Mouse (Mus musculus) lung, postnatal 0 days (tissue): Measurements from ENCODE around the gene Plpp3.

Experiments
- CTCF ChIP-seq: IDR thresholded peaks from 2 replicates; pipeline ENCODE4 v1.5.1; 2016; ENCODE audit warnings: antibody characterized with exemption, mild to moderate bottlenecking
- EP300 ChIP-seq: IDR thresholded peaks from 2 replicates; pipeline ENCODE4 v1.6.1; 2016; ENCODE audit warnings: antibody characterized with exemption, mild to moderate bottlenecking, control low read depth

DNA sequence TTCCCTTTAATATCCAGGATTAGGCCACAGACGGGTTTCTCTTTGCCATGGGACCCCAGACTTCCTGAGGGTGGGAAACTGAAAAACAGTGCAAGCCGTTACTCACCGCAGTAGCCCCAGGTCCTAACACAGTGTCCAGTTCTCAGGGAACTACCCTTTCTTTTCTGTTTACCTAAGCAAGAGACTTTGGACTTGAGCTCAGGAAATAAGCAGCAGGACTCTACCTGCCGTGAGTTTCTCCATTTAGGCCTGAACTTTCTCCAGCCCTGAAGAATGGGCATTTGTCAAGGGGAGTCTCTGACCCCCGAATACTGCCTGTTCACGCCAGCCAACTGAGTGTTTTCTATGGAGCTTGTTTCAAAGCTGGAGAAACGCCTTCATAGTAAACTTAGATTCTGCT, 31.7 kb downstream of the Plpp3 start:
- TF ChIP-seq CTCF (no peak), EP300 (no peak)
